Mouse (Mus musculus) thymus, adult 2 months (tissue): ENCODE data around the gene Brca1. TPM values are rescaled to one million over a fixed set of nuclear protein-coding genes. Genes with fewer than 3 reads are reported as not detected.

Experiments used
- DNase-seq: peaks from one replicate; pipeline ENCODE4 v3.0.0; 2021
- H3K27ac ChIP-seq: fragments of 200-500 bp; 2 replicates; pipeline ENCODE4 v1.5.1; 2012; ENCODE audit warnings: low read length, control low read depth; ENCODE audit not compliant: control insufficient read depth, insufficient read depth
- H3K27me3 ChIP-seq: fragments of 200-500 bp; 2 replicates; pipeline ENCODE4 v1.6.1; 2012; ENCODE audit warnings: mild to moderate bottlenecking, low read length, moderate library complexity, mixed read lengths; ENCODE audit not compliant: control insufficient read depth, insufficient read depth
- H3K36me3 ChIP-seq: fragments of 200-500 bp; 2 replicates; pipeline ENCODE4 v1.6.1; 2012; ENCODE audit warnings: mild to moderate bottlenecking, low read length, moderate library complexity; ENCODE audit not compliant: control insufficient read depth, insufficient read depth
- H3K4me1 ChIP-seq: fragments of 200-500 bp; replicated peaks from 2 replicates; pipeline ENCODE4 v1.6.1; 2012; ENCODE audit warnings: low read length; ENCODE audit not compliant: control insufficient read depth, insufficient read depth
- H3K4me3 ChIP-seq: fragments of 200-500 bp; 2 replicates; pipeline ENCODE4 v1.5.1; 2012; ENCODE audit warnings: mild to moderate bottlenecking, low read length, control low read depth, moderate library complexity; ENCODE audit not compliant: control insufficient read depth, insufficient read depth
- CTCF ChIP-seq: fragments of 200-500 bp; IDR thresholded peaks from 2 replicates; pipeline ENCODE4 v1.5.1; 2012; ENCODE audit warnings: mild to moderate bottlenecking, control low read depth, low read length, moderate library complexity, borderline replicate concordance; ENCODE audit not compliant: control insufficient read depth, poor library complexity, insufficient read depth; ENCODE audit errors: extremely low read depth
- POLR2A ChIP-seq: fragments of 200-500 bp; IDR thresholded peaks from 2 replicates; pipeline ENCODE4 v1.6.1; 2012; ENCODE audit warnings: mild to moderate bottlenecking, low read length, control low read depth, moderate library complexity; ENCODE audit not compliant: control insufficient read depth, poor library complexity, insufficient read depth; ENCODE audit errors: extremely low read depth
- WGBS: fragments of 180-500 bp; shearing (Covaris S2); methylation state at CpG from one replicate; pipeline ENCODE4 v1.1.7; 2018; 5-methylcytosine and 5-hydroxymethylcytosine counted together
- polyA plus RNA-seq: library from polyadenylated mRNA; depleted of rRNA; stranded (reverse); fragments of >200 nt; gene quantifications from 2 replicates; pipeline ENCODE4 v1.2.3, GENCODE M21; 2012

Brca1 gene
- polyA plus RNA-seq, 1 experiment: 4.3 TPM

- Histone ChIP-seq H3K4me1 (no peaks in the 10 kb centered on the region), H3K27me3 (no peaks in the 10 kb centered on the region), H3K36me3 (no peaks in the 10 kb centered on the region), H3K4me3 (no peak overlapping the region), H3K27ac (no peak overlapping the region)
- 86% methylated on average over 1 of the region's 1 CpGs for WGBS
- no peak for TF ChIP-seq CTCF
- TF ChIP-seq POLR2A: no peak
- no peak for DNase-seq
Observed at GRCm38 (mm10) chr11:101544132-101544531, 7.6 kb downstream of the Brca1 start.

GRCm38 (mm10) chr11:101543533-101543932 lies 8.2 kb downstream of the Brca1 start:
- Histone ChIP-seq H3K36me3 (no peaks in the 10 kb centered on the region), H3K4me1 (no peaks in the 10 kb centered on the region), H3K27me3 (no peaks in the 10 kb centered on the region), H3K27ac (no peak overlapping the region), H3K4me3 (no peak overlapping the region)
- DNase-seq: no peak
- TF ChIP-seq CTCF (no peak), POLR2A (no peak)
- 94% methylated on average over 9 of the region's 9 CpGs for WGBS

GRCm38 (mm10) chr11:101526686-101527085 lies 25.1 kb downstream of the Brca1 start:
- Histone ChIP-seq H3K36me3 (peaks cover 17% of the 10 kb centered on the region; the same call in 1 of the 2 replicates), H3K4me1 (no peaks in the 10 kb centered on the region), H3K27me3 (no peaks in the 10 kb centered on the region), H3K4me3 (no peak overlapping the region), H3K27ac (no peak overlapping the region)
- WGBS: 91% methylated on average over 4 of the region's 4 CpGs
- no peak for TF ChIP-seq POLR2A
- no peak for TF ChIP-seq CTCF
- DNase-seq: no peak

- TF ChIP-seq CTCF (no peak), POLR2A (no peak)
- Histone ChIP-seq H3K4me1 (no peaks in the 10 kb centered on the region), H3K4me3 (no peak overlapping the region), H3K36me3 (peaks cover 17% of the 10 kb centered on the region; the same call in 1 of the 2 replicates), H3K27me3 (no peaks in the 10 kb centered on the region), H3K27ac (no peak overlapping the region)
- no peak for DNase-seq
- over 99% methylated on average over 9 of the region's 9 CpGs for WGBS
Observed at GRCm38 (mm10) chr11:101525936-101526595, 25.7 kb downstream of the Brca1 start.

- WGBS: 99% methylated on average over 10 of the region's 10 CpGs
- Histone ChIP-seq H3K36me3 (0 out of 2 replicates have a peak, but pooled peaks cover 17% of the 10 kb centered on the region), H3K4me1 (no peaks in the 10 kb centered on the region), H3K27ac (no peak overlapping the region), H3K27me3 (no peaks in the 10 kb centered on the region), H3K4me3 (no peak overlapping the region)
- TF ChIP-seq CTCF (no peak), POLR2A (no peak)
- no peak for DNase-seq
Observed at GRCm38 (mm10) chr11:101525056-101525455, 26.7 kb downstream of the Brca1 start.

- WGBS: 98% methylated on average over 8 of the region's 8 CpGs
- no peak for DNase-seq
- H3K27me3 ChIP-seq: no peaks in the 10 kb centered on the region
- no peak for TF ChIP-seq POLR2A
- no peak for TF ChIP-seq CTCF
- no peak overlapping the region for H3K4me3 ChIP-seq
- 0 out of 2 replicates have a peak, but pooled peaks cover 17% of the 10 kb centered on the region for H3K36me3 ChIP-seq
- H3K4me1 ChIP-seq: no peaks in the 10 kb centered on the region
- no peak overlapping the region for H3K27ac ChIP-seq
Observed at GRCm38 (mm10) chr11:101524446-101524845, 27.3 kb downstream of the Brca1 start.

- H3K27ac ChIP-seq: no peak overlapping the region
- no peak for DNase-seq
- peaks cover 8% of the 10 kb centered on the region; the same call in 1 of the 2 replicates for H3K36me3 ChIP-seq
- 96% methylated on average over 6 of the region's 6 CpGs for WGBS
- no peaks in the 10 kb centered on the region for H3K4me1 ChIP-seq
- no peak overlapping the region for H3K4me3 ChIP-seq
- TF ChIP-seq POLR2A: no peak
- no peak for TF ChIP-seq CTCF
- H3K27me3 ChIP-seq: no peaks in the 10 kb centered on the region
Observed at GRCm38 (mm10) chr11:101519364-101519763, 32.4 kb downstream of the Brca1 start.
